Mouse (Mus musculus) cerebellum, postnatal 10 days (tissue): ENCODE data around the gene Dennd4b.

Source experiments
- DNase-seq, 2 experiments: peaks; one replicate each; pipeline ENCODE4 v3.0.0; 2021; ENCODE audit warnings: mixed read lengths in 2 of 2

Dennd4b gene

DNA sequence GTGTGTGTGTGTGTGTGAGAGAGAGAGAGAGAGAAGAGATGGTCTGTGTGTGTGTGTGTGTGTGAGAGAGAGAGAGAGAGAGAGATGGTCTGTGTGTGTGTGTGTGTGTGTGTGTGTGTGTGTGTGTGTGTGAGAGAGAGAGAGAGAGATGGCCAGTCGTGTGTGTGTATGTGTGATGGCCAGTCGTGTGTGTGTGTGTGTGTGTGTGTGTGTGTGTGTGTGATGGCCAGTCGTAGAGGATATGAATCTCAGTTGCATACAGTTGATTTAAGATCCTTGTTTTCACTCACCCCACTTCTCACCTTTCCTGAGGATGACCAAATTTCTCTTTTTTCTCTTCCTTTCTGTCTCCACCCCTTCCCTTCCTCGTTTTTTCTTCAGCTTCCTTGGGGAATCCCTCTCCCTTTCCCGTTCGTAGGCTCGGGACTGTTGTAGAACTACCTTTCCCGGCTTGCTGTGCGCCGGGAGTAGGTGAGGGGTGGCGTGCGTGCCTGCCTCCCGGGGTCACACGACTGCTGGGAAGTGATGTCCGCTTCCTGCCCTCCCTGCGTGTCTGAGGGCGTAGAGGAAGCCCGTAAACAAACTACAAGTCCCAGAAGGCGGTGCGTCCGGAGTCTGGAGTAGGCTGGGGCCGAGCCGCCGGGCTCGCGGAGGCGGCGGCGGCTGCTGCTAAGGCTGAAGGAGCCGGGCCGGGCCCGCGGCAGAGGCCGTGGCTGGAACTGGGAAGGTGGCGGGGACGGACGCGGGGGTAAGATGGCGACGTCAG is 11.1 kb upstream of the Dennd4b start, which contains the start of gene Crtc2:
Gene Crtc2 (plus strand): TSS at position 511 of the 766 bp plus-strand sequence.
- peak; percentile 96 to 98 for DNase-seq

DNA sequence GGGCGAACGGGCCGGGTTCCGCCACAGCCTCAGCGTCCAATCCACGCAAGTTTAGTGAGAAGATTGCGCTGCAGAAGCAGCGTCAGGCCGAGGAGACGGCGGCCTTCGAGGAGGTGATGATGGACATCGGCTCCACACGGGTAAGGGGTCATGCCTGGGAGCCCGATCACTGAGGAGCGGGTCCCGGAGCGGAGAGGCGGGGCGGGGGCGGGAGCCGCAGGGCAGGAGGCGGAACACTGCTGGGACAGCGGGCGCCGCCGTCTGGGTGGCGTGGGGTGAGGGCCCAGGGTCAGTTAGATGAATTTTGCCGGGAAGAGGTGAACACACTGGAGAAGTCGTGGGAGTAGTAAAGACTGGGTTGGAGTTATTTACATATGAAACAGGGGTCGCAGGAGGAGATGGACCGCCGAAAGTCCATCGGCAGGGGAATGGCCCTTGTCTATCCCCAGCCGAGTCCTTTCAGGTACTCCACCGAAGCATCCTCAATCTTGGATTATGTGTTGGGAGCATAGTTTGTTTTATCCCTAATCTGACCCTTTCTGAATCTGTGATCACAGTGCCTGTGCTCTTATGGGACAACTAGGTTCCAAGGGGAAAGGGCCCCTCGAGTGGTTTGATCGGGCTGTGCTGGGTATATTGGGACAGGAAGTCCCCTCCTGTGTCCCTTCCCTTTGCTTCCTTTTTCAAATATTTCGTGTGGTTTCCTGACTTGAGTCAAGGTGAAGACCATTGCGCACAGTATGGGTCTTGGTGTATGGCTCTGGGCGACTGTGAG is 10.4 kb upstream of the Dennd4b start:
- DNase-seq: no peak

GRCm38 (mm10) chr3:90255194-90255565 is 9.8 kb upstream of the Dennd4b start:
- no peak for DNase-seq

GRCm38 (mm10) chr3:90255784-90256353 is 9.1 kb upstream of the Dennd4b start:
- no peak for DNase-seq

DNA sequence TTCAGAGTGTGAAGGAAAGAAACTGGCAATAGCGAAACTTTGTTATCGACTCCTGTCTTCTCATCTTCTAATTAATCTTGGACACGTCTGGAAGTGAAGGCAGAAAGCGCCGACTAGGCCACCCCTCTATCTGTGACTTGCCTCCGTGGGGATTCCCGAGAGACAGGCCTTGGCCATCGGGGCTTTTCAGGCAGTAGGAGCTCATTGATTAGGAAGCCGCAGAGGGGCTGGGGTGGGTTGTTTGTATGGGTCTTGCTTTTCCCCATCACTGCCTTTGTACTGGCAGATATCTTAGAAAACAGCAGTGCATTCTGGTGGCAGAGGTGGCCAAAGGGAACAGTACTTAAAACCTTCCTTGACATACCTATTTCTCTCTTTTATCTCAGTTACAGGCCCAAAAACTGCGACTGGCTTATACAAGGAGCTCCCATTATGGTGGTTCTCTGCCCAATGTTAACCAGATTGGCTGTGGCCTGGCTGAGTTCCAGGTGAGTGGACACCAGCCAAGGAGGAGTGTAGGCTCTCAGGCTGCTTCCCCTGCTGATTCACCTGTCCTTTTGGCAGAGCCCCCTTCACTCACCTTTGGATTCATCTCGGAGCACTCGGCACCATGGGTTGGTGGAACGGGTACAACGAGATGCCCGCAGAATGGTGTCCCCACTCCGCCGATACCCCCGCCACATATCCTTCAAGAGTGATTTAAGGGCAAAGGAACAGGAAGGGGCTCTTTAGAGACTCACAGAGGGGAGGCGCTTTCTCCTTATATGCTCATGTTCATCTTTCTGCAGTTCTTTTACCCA is 8.1 kb upstream of the Dennd4b start:
- DNase-seq: peak; percentile 98

DNA sequence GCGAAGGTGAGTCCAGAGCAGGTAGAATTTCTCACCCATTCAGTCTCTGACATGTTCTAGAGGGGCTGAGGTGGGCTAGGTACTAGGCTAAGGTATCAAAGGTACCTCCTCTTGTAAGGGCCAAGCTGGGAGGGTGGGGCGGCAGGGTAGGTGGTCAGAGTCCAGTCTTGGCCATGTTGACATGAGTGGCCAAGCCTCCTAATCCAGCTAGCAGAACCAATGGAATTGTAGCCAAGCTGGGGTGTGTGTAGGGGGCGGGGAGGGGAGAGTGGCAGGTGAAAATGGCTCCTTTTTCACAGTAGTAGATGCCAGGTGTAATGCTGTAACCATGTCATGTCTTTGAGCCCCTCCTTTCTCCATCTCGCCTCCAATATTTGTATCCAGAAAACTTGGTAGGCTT is 6.5 kb upstream of the Dennd4b start:
- no peak for DNase-seq

GRCm38 (mm10) chr3:90263121-90263771 is 1.7 kb upstream of the Dennd4b start:
- DNase-seq: no peak

GRCm38 (mm10) chr3:90264687-90265033 is 325 bp upstream of the Dennd4b start:
- no peak for DNase-seq

- DNase-seq: no peak
These were observed 1.2 kb downstream of the Dennd4b start for GRCm38 (mm10) chr3:90265932-90266741.

DNA sequence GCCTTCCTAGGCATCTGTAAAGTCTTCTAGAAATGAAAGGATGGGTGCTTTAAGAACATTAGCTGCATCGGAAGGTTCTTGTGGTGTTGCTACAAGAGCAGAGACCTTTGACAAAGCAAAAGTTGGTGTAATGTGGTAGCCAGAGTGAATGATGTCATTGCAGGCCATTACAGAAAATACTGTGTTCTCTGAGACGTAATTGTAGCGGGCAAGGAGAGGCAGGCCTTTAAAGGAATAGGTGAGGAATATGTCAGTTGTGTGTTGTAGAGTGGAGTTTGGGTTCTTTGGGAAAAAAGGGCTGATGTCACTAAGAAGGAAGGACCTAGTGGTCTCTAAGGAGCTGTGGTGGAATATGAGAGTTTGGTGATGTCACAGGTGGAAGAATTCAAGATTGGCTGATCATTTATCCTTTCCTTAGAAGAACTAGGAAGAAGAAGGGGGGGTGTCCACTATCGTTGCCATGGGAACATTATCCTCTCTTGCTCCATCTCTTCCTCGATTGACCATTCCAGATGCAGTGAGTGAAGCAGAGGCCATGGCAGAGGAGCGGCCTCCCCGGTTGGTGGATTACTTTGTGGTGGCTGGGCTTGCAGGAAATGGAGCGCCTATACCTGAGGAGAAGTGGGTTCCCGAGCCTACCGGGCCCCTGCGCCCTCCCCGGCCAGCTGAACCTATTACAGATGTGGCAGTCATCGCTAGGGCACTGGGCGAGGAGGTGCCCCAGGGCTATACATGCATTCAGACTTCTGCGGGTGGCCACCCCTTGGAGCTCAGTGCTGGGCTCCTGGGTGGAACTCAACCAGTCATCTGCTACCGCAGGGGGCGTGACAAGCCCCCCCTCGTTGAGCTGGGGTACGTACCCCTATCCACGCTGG is 2.2 kb downstream of the Dennd4b start:
- no peak for DNase-seq

DNA sequence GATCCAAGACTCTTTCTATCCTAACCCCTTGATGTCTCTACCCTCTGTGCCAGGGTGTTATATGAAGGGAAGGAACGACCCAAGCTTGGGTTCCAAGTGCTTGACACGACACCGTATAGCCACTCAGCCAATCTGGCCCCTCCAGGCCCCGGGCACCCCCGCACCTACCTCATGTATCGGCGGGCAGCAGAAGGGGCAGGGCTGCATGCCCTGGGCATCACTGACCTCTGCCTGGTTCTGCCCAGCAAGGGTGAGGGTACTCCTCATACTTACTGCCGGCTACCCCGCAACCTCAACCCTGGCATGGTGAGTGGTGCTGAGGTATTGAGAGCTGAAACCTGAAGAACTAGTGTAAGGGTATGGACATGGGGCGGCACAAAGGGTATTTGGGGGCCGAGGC is 3.2 kb downstream of the Dennd4b start:
- no peak for DNase-seq

DNA sequence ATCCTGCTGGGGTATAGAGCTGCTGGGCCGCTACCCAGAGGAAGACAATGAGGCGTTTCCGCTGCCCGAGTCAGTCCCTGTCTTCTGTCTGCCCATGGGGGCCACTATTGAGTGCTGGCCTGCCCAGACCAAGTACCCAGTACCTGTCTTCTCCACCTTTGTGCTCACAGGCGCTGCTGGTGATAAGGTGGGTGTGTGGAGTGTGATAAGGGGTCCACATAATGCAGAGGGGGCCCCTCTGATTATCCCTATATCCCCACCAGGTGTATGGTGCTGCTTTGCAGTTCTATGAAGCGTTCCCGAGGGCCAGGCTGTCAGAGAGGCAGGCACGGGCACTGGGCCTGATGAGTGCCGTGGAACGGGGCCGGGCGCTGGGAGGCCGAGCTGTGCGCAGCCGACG is 4.0 kb downstream of the Dennd4b start:
- DNase-seq: no peak

DNA sequence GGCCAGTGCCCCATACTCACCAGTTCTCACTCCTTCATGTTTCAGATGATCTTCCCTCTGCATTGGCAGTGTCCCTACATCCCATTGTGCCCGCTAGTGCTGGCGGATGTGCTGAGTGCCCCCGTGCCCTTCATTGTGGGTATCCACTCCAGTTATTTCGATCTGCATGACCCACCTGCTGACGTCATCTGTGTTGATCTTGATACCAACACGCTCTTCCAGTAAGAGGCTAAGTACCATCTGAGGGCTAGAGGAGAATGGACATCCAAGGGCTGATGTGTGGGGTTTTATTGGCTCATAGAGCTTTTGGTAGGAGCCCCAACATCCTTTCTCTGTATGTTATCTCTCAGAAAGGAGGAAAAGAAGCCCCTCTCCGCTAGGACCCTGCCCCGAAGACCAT is 5.8 kb downstream of the Dennd4b start:
- no peak for DNase-seq

DNA sequence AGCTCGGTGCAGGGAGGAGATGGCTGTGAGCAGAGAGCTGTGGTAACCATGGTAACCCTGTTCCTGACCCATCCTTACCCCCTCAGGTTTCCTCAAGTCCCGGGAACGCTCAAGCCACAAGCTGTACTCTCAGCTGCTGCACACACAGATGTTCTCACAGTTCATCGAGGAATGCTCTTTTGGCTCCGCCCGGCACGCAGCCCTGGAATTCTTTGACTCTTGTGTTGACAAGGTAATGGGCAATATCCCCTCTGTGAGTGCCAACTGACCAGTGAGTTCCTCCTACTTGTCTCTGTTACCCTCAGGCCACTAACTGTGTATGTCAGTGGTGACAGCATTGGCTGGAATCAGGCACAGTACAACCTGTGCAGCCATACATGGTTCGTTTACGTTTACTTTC is 7.2 kb downstream of the Dennd4b start:
- no peak for DNase-seq

DNA sequence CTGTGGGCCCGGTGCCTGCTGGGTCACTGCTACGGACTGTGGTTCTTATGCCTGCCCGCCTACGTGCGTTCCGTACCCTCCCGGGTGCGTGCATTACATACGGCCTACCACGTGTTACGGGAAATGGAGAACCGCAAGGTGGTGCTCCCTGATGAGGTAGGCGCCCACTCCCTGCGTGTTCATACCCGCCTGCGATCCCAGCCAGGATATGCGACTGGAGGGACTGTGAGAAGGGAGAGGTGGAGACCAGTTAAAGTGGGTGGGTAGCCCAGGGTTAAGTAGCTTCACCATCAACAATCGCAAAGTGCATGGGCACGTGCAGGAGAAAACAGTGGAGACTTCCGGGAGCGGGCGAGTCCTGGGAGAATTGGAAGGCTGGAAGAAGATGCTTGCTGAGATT is 8.9 kb downstream of the Dennd4b start:
- DNase-seq: no peak

GRCm38 (mm10) chr3:90275286-90275685 is 10.3 kb downstream of the Dennd4b start:
- peak; percentile 80 to 82 for DNase-seq

GRCm38 (mm10) chr3:90276858-90277257 is 11.9 kb downstream of the Dennd4b start:
- DNase-seq: peak; percentile 44 to 51

- peak; percentile 75 to 87 for DNase-seq
These were observed 12.8 kb downstream of the Dennd4b start for GRCm38 (mm10) chr3:90277793-90278192.

- no peak for DNase-seq
These were observed 13.2 kb downstream of the Dennd4b start for GRCm38 (mm10) chr3:90278211-90278610.

GRCm38 (mm10) chr3:90279216-90279615 is 14.2 kb downstream of the Dennd4b start:
- no peak for DNase-seq

- no peak for DNase-seq
These were observed 14.8 kb downstream of the Dennd4b start for GRCm38 (mm10) chr3:90279743-90280142.
